Mouse (Mus musculus): ENCODE measurements at regions not wholly inside any gene's neighbourhood (a gene's known extent, or its start where the extent isn't known, plus 50 kb on each side); places are given as distances from the start of the nearest gene placed in this dataset.

- no peak overlapping the region for H3K27ac ChIP-seq
- no peaks in the 10 kb centered on the region for H3K9me3 ChIP-seq
- 0 out of 2 replicates have a peak, but pooled peaks have one; percentile 52 for ATAC-seq (ENCODE audit: insufficient number of reproducible peaks, insufficient read depth, low FRiP score, low TSS enrichment, low read depth)
- no peak overlapping the region for H3K4me2 ChIP-seq
- H3K4me3 ChIP-seq, result no peak overlapping the region
- no peaks in the 10 kb centered on the region for H3K36me3 ChIP-seq
- no peak overlapping the region for H3K9ac ChIP-seq
- WGBS, result 41% methylated on average over 7 of the region's 7 CpGs
- no peaks in the 10 kb centered on the region for H3K27me3 ChIP-seq
- 0 out of 2 replicates have a peak, but pooled peaks cover 4% of the 10 kb centered on the region for H3K4me1 ChIP-seq
Observed at GRCm38 (mm10) chr4:28298911-28299353, 514.0 kb upstream of the Epha7 start.

- Histone ChIP-seq H3K9me3 (no peaks in the 10 kb centered on the region), H3K36me3 (no peaks in the 10 kb centered on the region), H3K4me2 (no peak overlapping the region), H3K27ac (no peak overlapping the region), H3K9ac (no peak overlapping the region), H3K4me3 (no peak overlapping the region), H3K4me1 (0 out of 2 replicates have a peak, but pooled peaks cover 4% of the 10 kb centered on the region), H3K27me3 (no peaks in the 10 kb centered on the region)
- whole genome bisulfite sequencing, result 35% methylated on average over 13 of the region's 13 CpGs
- ATAC-seq (ENCODE audit: insufficient number of reproducible peaks, insufficient read depth, low FRiP score, low TSS enrichment, low read depth), result no peak
Observed at GRCm38 (mm10) chr4:28300018-28300440, 512.9 kb upstream of the Epha7 start.

- no peaks in the 10 kb centered on the region for H3K27me3 ChIP-seq
- 64% methylated on average over 1 of the region's 1 CpGs for WGBS
- H3K36me3 ChIP-seq, result no peaks in the 10 kb centered on the region
- 0 out of 2 replicates have a peak, but pooled peaks cover 4% of the 10 kb centered on the region for H3K4me1 ChIP-seq
- H3K4me3 ChIP-seq, result no peak overlapping the region
- H3K9ac ChIP-seq, result no peak overlapping the region
- H3K27ac ChIP-seq, result no peak overlapping the region
- no peak overlapping the region for H3K4me2 ChIP-seq
- no peak for ATAC-seq (ENCODE audit: insufficient number of reproducible peaks, insufficient read depth, low FRiP score, low TSS enrichment, low read depth)
- H3K9me3 ChIP-seq, result no peaks in the 10 kb centered on the region
Observed at GRCm38 (mm10) chr4:28301686-28302085, 511.2 kb upstream of the Epha7 start.

- H3K4me3 ChIP-seq, result no peak overlapping the region
- H3K9ac ChIP-seq, result no peak overlapping the region
- H3K36me3 ChIP-seq, result no peaks in the 10 kb centered on the region
- no peaks in the 10 kb centered on the region for H3K9me3 ChIP-seq
- no peak overlapping the region for H3K27ac ChIP-seq
- no peak overlapping the region for H3K4me2 ChIP-seq
- no peaks in the 10 kb centered on the region for H3K4me1 ChIP-seq
- no peak for ATAC-seq (ENCODE audit: insufficient number of reproducible peaks, insufficient read depth, low FRiP score, low TSS enrichment, low read depth)
- no peaks in the 10 kb centered on the region for H3K27me3 ChIP-seq
- WGBS, result 80% methylated on average over 1 of the region's 1 CpGs
Observed at GRCm38 (mm10) chr4:28331036-28331435, 481.9 kb upstream of the Epha7 start.

- 74% methylated on average over 1 of the region's 1 CpGs for WGBS
- Histone ChIP-seq H3K4me3 (no peak overlapping the region), H3K27ac (no peak overlapping the region), H3K4me1 (no peaks in the 10 kb centered on the region), H3K9me3 (no peaks in the 10 kb centered on the region), H3K4me2 (no peak overlapping the region), H3K36me3 (no peaks in the 10 kb centered on the region), H3K27me3 (no peaks in the 10 kb centered on the region), H3K9ac (no peak overlapping the region)
- no peak for ATAC-seq (ENCODE audit: insufficient number of reproducible peaks, insufficient read depth, low FRiP score, low TSS enrichment, low read depth)
Observed at GRCm38 (mm10) chr4:28364566-28364965, 448.4 kb upstream of the Epha7 start.

GRCm38 (mm10) chr4:28377087-28377486 is 435.8 kb upstream of the Epha7 start:
- Histone ChIP-seq H3K27me3 (no peaks in the 10 kb centered on the region), H3K27ac (no peak overlapping the region), H3K36me3 (no peaks in the 10 kb centered on the region), H3K4me3 (no peak overlapping the region), H3K4me1 (0 out of 2 replicates have a peak, but pooled peaks cover 3% of the 10 kb centered on the region), H3K9me3 (no peaks in the 10 kb centered on the region), H3K9ac (no peak overlapping the region), H3K4me2 (no peak overlapping the region)
- no peak for ATAC-seq (ENCODE audit: insufficient number of reproducible peaks, insufficient read depth, low FRiP score, low TSS enrichment, low read depth)

GRCm38 (mm10) chr4:28378661-28379060 is 434.3 kb upstream of the Epha7 start:
- H3K4me2 ChIP-seq, result no peak overlapping the region
- H3K9me3 ChIP-seq, result no peaks in the 10 kb centered on the region
- H3K4me3 ChIP-seq, result no peak overlapping the region
- no peak overlapping the region for H3K27ac ChIP-seq
- 0 out of 2 replicates have a peak, but pooled peaks cover 3% of the 10 kb centered on the region for H3K4me1 ChIP-seq
- H3K9ac ChIP-seq, result no peak overlapping the region
- no peak for ATAC-seq (ENCODE audit: insufficient number of reproducible peaks, insufficient read depth, low FRiP score, low TSS enrichment, low read depth)
- H3K36me3 ChIP-seq, result no peaks in the 10 kb centered on the region
- no peaks in the 10 kb centered on the region for H3K27me3 ChIP-seq
- WGBS, result 62% methylated on average over 1 of the region's 1 CpGs

GRCm38 (mm10) chr4:28424341-28424740 is 388.6 kb upstream of the Epha7 start:
- Histone ChIP-seq H3K27me3 (no peaks in the 10 kb centered on the region), H3K9me3 (no peaks in the 10 kb centered on the region), H3K4me2 (no peak overlapping the region), H3K4me3 (no peak overlapping the region), H3K36me3 (no peaks in the 10 kb centered on the region), H3K27ac (no peak overlapping the region), H3K4me1 (no peaks in the 10 kb centered on the region), H3K9ac (no peak overlapping the region)
- WGBS, result 64% methylated on average over 1 of the region's 1 CpGs
- no peak for ATAC-seq (ENCODE audit: insufficient number of reproducible peaks, insufficient read depth, low FRiP score, low TSS enrichment, low read depth)

GRCm38 (mm10) chr4:28440161-28440560 is 372.8 kb upstream of the Epha7 start:
- Histone ChIP-seq H3K36me3 (no peaks in the 10 kb centered on the region), H3K9ac (no peak overlapping the region), H3K27me3 (no peaks in the 10 kb centered on the region), H3K9me3 (no peaks in the 10 kb centered on the region), H3K27ac (no peak overlapping the region), H3K4me1 (no peaks in the 10 kb centered on the region), H3K4me3 (no peak overlapping the region), H3K4me2 (no peak overlapping the region)
- WGBS, result 49% methylated on average over 1 of the region's 1 CpGs
- no peak for ATAC-seq (ENCODE audit: insufficient number of reproducible peaks, insufficient read depth, low FRiP score, low TSS enrichment, low read depth)

GRCm38 (mm10) chr4:28453111-28453510 is 359.8 kb upstream of the Epha7 start:
- ATAC-seq (ENCODE audit: insufficient number of reproducible peaks, insufficient read depth, low FRiP score, low TSS enrichment, low read depth), result no peak
- Histone ChIP-seq H3K4me1 (no peaks in the 10 kb centered on the region), H3K9ac (no peak overlapping the region), H3K36me3 (no peaks in the 10 kb centered on the region), H3K9me3 (no peaks in the 10 kb centered on the region), H3K27me3 (no peaks in the 10 kb centered on the region), H3K4me3 (no peak overlapping the region), H3K27ac (no peak overlapping the region), H3K4me2 (no peak overlapping the region)
- 80% methylated on average over 1 of the region's 1 CpGs for WGBS

- Histone ChIP-seq H3K27ac (no peak overlapping the region), H3K9me3 (no peaks in the 10 kb centered on the region), H3K4me1 (no peaks in the 10 kb centered on the region), H3K4me2 (no peak overlapping the region), H3K36me3 (no peaks in the 10 kb centered on the region), H3K4me3 (no peak overlapping the region), H3K27me3 (no peaks in the 10 kb centered on the region), H3K9ac (no peak overlapping the region)
- 57% methylated on average over 2 of the region's 2 CpGs for WGBS
- ATAC-seq (ENCODE audit: insufficient number of reproducible peaks, insufficient read depth, low FRiP score, low TSS enrichment, low read depth), result no peak
Observed at GRCm38 (mm10) chr4:28456312-28456711, 356.6 kb upstream of the Epha7 start.
